Mouse (Mus musculus): Measurements from ENCODE around the gene Ppp2r2c.

DNA sequence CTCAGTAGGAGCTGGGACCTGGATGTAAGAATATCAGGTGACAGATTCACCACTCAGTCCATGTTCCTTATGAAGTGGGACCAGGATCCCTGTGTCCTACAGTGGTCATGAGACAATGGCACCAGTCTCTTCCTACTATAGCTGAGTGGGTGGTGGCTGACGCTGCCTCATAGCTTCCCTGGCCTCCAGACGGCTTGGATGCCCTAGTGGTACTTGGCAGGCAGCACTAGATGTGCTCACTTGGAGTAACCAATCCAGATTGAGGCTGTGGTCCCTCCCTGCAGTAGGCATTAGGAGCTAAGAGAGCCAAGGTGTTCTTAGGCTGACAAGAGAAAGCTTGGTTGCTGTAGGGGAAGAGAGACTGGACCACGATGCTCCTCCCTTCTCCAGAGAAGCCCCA is 61.1 kb downstream of the Ppp2r2c start:
- TF ChIP-seq EP300 (IDR thresholded peaks at IDR 0.05; ENCODE audit: insufficient read depth, low read depth, low read length) (no peak), CTCF (IDR thresholded peaks at IDR 0.05) (no peak)
